Mouse (Mus musculus) frontal cortex, adult (tissue): Measurements from ENCODE around the gene Rhbdf1.

ENCODE experiments used
- ATAC-seq: cut with Nextera tagmentation; 2 replicates; pipeline ENCODE4 v1.9.2; 2017; ENCODE audit warnings: mild to moderate bottlenecking, moderate library complexity, mixed read lengths; ENCODE audit not compliant: low TSS enrichment

The Rhbdf1 gene

GRCm38 (mm10) chr11:32238093-32238860 is 16.2 kb upstream of the Rhbdf1 start:
- peak; percentile 45 for ATAC-seq

DNA sequence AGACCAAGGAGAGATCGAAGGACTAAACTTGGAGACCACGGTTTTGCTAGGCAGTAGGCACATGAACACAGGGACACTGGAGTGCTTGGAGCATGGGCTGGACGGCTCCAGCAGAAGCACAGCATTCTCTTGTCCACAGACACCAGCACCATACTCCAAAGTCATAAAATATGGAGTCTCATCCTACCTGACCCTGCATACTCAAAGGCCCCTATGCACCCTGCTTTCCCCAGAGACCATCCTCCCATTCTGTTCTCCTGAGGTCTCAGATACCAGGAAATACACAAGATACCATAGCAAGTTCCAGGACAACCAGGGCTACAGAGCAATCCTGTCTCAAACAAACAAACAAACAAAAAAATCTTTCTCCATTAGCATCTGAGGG is 15.3 kb upstream of the Rhbdf1 start:
- no peak for ATAC-seq

DNA sequence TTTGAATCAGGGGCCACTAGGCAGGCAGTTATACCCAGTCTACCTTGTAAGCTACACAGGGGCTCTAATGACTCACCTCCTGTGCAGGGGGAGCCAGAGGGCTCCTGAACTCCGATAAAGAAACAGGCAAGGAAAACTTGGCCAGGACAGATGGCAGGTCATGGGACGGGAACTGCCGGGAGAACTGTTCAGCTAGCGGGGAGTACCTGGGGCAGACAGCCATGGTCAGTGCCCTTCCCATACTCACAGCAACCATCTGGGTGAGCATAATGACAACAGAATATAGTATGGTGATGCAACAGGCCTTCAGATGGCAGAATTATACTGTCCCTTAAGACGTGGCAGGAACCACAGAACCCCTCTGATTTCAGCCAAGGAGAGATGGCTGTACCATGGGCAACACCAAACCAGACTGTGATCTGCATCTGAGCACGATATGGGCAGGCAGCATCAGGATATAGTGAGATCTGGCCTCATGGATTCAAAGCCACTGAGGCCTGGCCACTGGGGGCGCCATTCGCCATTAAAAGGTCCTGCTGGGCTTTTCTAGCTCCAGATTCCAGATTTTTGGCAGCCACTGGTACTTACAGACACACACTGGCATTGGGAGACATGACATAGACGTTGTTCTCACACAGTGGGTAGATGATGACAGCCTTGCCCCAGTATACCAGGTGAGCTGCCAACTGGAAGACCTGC is 14.8 kb upstream of the Rhbdf1 start:
- ATAC-seq, result no peak

- no peak for ATAC-seq
These were observed 14.0 kb upstream of the Rhbdf1 start for GRCm38 (mm10) chr11:32236132-32236531.

GRCm38 (mm10) chr11:32235646-32236045 is 13.5 kb upstream of the Rhbdf1 start:
- ATAC-seq, result peak; percentile 42

DNA sequence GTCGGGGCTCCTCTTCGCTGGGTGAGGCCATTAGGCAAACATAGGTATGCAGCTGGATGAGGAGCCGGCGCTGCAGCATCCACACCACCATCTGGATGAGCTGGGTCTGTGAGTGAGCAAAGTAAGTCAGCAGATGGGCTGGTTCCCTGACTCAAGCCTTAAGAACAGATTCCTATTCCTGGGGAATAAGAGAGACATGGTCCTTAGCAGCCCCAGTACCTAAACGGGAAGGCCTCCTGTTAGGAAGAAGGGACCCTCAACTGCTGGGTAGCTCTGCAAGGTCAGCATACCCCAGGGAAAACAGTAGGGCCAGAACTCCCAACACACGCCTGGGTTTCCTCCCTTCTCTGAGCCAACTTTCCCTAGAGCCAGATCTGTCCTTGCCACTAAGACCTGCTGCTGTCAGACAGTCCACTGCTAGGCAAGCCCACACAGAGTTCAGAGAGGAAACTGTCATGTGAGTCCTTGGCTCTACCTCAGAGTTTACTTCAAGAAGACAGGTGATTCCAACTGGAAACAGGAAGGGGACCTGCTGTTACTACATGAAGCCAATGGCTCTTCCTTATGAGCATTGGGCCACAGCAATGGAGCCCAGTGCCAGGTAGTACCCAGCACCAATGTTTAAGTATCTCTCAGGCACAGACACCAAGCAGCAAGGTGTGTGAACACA is 12.9 kb upstream of the Rhbdf1 start:
- ATAC-seq, result no peak

DNA sequence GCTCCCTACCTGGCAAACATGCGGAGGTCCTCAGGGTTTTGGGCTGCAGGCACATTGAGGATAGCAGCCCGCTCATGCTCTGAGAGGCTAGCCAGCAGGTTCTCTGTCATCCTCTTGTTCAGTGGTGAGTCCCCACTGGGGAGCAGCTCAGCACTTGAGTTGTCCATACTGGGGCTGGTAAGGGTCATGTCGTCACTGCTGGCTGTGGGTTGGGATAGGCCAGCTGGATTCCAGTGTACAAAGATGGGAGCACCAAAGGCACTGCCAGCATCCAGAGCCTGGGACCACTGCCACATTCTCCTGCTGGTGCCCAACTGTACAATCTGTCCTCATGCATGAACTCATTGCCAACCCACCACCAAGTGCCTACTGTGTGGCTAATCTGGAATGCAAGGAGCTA is 11.8 kb upstream of the Rhbdf1 start:
- no peak for ATAC-seq

DNA sequence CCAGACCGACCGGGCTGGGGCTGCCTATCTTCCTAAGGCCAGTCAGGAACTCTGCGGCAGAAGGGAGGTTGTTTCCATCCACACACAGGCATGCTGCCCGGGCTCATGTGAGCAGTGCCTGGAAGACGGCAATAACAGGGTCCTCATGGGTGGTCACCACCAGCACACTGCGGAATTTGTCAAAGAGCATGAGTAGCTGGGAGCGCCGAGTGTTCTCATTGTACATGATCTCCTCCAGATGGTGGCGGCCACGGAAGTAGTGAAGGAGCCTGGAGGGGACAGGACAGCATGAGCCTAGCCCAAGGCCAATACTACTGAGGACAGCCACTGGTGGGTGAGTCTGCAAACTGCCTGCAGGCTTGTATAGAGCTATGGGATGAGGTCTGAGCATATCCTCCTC is 10.7 kb upstream of the Rhbdf1 start:
- no peak for ATAC-seq

GRCm38 (mm10) chr11:32231125-32231524 is 9.0 kb upstream of the Rhbdf1 start:
- peak; percentile 33 for ATAC-seq

- peak; percentile 39 for ATAC-seq
These were observed 8.1 kb upstream of the Rhbdf1 start for GRCm38 (mm10) chr11:32230220-32230619.

GRCm38 (mm10) chr11:32228292-32228845 is 6.3 kb upstream of the Rhbdf1 start:
- ATAC-seq, result no peak

GRCm38 (mm10) chr11:32227555-32227954 is 5.5 kb upstream of the Rhbdf1 start:
- no peak for ATAC-seq

DNA sequence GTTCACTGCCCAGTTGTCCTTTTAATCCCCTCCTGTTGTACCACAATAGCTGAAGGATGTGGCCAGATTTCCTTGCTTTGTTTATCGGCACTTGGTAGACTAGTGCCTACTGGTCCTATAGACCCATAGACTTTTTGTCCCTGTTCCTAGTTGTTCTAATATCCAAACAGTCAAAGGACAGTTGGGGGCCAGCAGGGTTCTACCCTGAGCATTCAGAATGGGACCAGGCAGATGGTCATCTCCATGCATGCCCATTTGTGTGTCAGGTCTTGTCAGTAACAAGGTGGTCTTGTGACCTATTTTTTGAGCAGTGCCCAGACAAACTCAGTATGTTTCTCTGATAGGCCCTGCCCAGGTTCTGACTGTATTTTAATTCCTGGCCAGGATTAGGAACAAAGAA is 4.9 kb upstream of the Rhbdf1 start:
- no peak for ATAC-seq

DNA sequence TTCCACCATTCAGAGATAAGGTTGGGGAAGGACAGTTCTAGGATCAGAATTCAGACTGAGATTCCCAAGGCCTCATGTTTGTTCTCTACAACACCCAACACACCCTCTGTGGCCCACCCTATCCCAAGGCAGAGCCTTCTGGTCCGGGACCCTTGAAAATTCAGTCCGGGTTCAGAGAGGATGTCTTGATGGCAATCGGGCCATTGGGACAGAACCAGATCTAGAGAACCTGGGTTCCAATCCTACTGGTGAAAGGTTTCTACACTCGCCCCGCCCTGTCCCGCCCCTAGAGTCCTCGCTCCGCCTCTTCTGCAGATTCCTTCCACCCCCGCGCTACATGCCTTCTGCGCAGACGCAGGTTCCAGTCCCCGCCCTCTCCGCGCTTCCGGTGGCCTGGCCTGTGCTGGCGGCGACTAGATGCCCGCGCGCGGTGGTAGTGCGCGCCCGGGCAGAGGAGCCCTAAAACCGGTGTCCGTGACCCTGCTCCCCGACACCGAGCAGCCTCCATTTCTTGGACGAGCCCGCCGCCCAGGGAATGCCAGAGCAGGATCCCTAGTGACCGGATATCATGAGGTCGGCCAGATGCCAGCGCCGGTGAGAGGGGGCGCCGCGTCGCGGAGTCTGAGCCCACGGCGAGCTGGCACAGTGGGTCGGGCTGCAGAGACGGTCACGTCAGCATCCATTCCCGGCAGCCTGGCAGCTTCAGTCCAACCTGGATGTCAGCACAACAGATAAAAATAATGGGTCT is 4.2 kb upstream of the Rhbdf1 start, which contains the start of gene Mpg:
TSS of gene Mpg (plus strand) at position 382 of the 748 bp plus-strand sequence.
- ATAC-seq, result peak; percentile 58

GRCm38 (mm10) chr11:32225222-32226104 is 3.4 kb upstream of the Rhbdf1 start:
- no peak for ATAC-seq

- no peak for ATAC-seq
These were observed 2.5 kb upstream of the Rhbdf1 start for GRCm38 (mm10) chr11:32224468-32225139.

- ATAC-seq, result no peak
These were observed 1.3 kb upstream of the Rhbdf1 start for GRCm38 (mm10) chr11:32223297-32223967.

GRCm38 (mm10) chr11:32222570-32223194 is 582 bp upstream of the Rhbdf1 start:
- no peak for ATAC-seq
